Mouse (Mus musculus): ENCODE results near the gene Tmem9b.

Gene Tmem9b

DNA sequence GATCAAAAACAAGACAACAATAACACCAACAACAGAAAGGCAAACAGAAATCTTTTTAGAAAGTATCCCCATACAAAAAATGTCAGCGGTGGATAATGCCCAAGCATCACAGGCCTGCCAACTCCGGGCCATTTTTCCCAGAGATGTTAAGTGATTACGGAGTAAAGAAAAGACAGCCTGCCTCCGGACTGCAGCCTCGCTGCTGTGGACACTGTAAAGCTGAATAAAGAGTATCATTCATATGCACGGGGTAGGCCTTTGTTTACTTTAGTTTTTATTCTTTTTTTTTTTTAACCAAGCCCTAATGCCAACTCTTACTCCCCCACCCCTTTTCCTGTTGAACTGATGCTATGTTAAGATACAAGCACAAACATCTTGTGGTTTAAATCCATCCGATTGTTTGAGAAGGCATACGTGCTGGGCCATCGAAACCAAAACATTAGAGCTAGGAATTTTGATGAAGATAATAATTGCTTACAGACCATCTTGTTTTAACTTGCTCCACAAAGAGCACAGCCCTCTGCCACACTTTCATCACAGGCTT is 66.0 kb downstream of the Tmem9b start:
- in situ Hi-C loops (cut with MboI, MseI) = no loop called here
